Mouse (Mus musculus): ENCODE measurements around the gene Arhgef3.
"Not testable (repeated sequence)": the region's sequence is repeated elsewhere in the genome, so short reads cannot be mapped to it uniquely, and the experiment has no call there.

Gene Arhgef3

GRCm38 (mm10) chr14:27234270-27234840 lies 119.7 kb downstream of the Arhgef3 start:
- DNase-seq, result no peak

GRCm38 (mm10) chr14:27235897-27236553 lies 121.3 kb downstream of the Arhgef3 start:
- no peak for DNase-seq

GRCm38 (mm10) chr14:27237522-27238187 lies 123.0 kb downstream of the Arhgef3 start:
- DNase-seq, result peak; percentile 84

- no peak for DNase-seq
Measured at GRCm38 (mm10) chr14:27238600-27239118, 124.0 kb downstream of the Arhgef3 start.

GRCm38 (mm10) chr14:27239551-27240091 lies 124.9 kb downstream of the Arhgef3 start:
- no peak for DNase-seq

- DNase-seq, result no peak
Measured at GRCm38 (mm10) chr14:27242253-27242652, 127.6 kb downstream of the Arhgef3 start.

GRCm38 (mm10) chr14:27242769-27243168 lies 128.1 kb downstream of the Arhgef3 start:
- DNase-seq, result no peak

GRCm38 (mm10) chr14:27243585-27243984 lies 128.9 kb downstream of the Arhgef3 start:
- DNase-seq, result peak; percentile 46

GRCm38 (mm10) chr14:27244898-27245297 lies 130.2 kb downstream of the Arhgef3 start:
- DNase-seq, result no peak

GRCm38 (mm10) chr14:27246424-27246823 lies 131.7 kb downstream of the Arhgef3 start:
- DNase-seq, result peak; percentile 66

GRCm38 (mm10) chr14:27246948-27247347 lies 132.2 kb downstream of the Arhgef3 start:
- not testable (repeated sequence) for DNase-seq

- no peak for DNase-seq
Measured at GRCm38 (mm10) chr14:27249121-27249520, 134.4 kb downstream of the Arhgef3 start.

- DNase-seq, result no peak
Measured at GRCm38 (mm10) chr14:27250281-27250789, 135.6 kb downstream of the Arhgef3 start.

- DNase-seq, result no peak
Measured at GRCm38 (mm10) chr14:27253391-27253790, 138.7 kb downstream of the Arhgef3 start.

- no peak for DNase-seq
Measured at GRCm38 (mm10) chr14:27262349-27262748, 147.7 kb downstream of the Arhgef3 start.

GRCm38 (mm10) chr14:27266601-27267000 lies 151.9 kb downstream of the Arhgef3 start:
- DNase-seq, result no peak

- DNase-seq, result peak; percentile 50
Measured at GRCm38 (mm10) chr14:27268137-27268536, 153.4 kb downstream of the Arhgef3 start.

GRCm38 (mm10) chr14:27268986-27269700 lies 154.4 kb downstream of the Arhgef3 start:
- peak; percentile 81 for DNase-seq

- DNase-seq, result peak; percentile 96
Measured at GRCm38 (mm10) chr14:27269836-27270235, 155.1 kb downstream of the Arhgef3 start.

GRCm38 (mm10) chr14:27270466-27270865 lies 155.8 kb downstream of the Arhgef3 start:
- DNase-seq, result no peak

GRCm38 (mm10) chr14:27271371-27272071 lies 156.8 kb downstream of the Arhgef3 start:
- DNase-seq, result peak; percentile 53
